Comparison of ENCODE assay signal across 9 mouse cellular contexts in the genomic region with DNA sequence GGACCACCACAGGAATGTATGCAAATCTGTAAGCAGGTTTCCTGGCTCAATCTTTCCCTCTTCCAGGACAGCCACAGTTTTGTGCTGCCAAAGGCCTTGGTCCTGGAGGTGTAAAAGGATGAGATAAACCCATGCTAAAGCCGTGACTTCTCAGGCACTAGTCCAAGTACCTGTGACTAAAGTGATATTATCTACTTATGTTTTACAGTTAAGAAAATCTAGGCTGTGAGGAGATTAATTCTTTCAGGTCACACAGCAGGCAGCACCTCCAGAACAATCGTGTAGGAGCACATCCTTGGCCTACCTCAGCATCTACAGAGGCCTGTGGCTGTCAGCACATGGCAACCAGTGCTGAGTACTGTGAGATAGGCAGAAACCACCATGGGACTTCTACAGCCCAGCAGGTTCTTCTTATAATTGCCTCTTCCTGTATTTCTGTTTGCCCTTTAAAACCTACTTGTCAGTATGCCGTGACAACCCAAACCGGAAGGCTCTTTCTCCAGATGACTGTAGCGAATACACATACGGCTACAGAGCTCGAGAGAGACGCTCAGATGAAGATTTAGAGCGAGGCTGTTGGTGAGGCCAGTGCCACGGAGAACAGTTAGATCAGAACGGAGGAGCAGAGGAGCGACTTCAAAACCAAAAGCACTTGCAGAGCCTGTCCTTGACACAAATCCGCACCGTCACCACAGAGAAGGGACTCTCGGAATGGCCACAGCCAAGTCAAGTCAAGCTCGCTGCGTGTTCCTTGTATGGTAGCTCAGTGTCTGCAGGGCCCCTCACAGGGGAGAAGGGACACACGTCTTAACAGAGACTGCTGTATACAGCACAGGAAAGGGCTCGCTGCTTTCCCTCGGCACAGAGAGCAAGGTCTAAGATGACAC. TPM values are rescaled to one million over a fixed set of nuclear protein-coding genes. Genes with fewer than 3 reads are reported as not detected.
A peak's percentile ranks its signal among the peaks of the same experiment; 100 is the strongest.
DNase-seq lines count a peak whose midpoint lies in the region; ATAC-seq and TF ChIP-seq lines count a peak whose summit lies in the region.
"Had no signal": no experiment of that assay in that cellular context is flagged by ENCODE, and none has a peak within 500 bp of the region (broad histone marks: within the 10 kb centered on the region; RNA-seq: fewer than 3 reads in every experiment).

No protein-coding gene starts in this region.

- H3K4me1 ChIP-seq in thymus, adult 2 months (replicated peaks; ENCODE audit: control insufficient read depth, insufficient read depth, low read length): peaks cover 31% of the 10 kb centered on the region

- DNase-seq in lung, postnatal 10 days: peak; percentile 13
- no peak for DNase-seq in lung, adult 18-20 months
- DNase-seq in lung, postnatal 36 days: peak; percentile 34
- peak; percentile 50 for DNase-seq in thymus, adult 2 months
- DNase-seq in cerebellum, adult 9-10 months: no peak
- no peak for DNase-seq in kidney, postnatal 4 days
- no peak for DNase-seq in frontal cortex, postnatal 14 days (ENCODE audit: low spot score in 2 of 2)

- H3K27ac ChIP-seq in thymus, adult 2 months (ENCODE audit: control insufficient read depth, insufficient read depth, low read length): peak overlapping the region; percentile 84

- TF ChIP-seq POLR2A in thymus, adult 2 months (IDR thresholded peaks at IDR 0.05; ENCODE audit: control insufficient read depth, extremely low read depth, insufficient read depth, low read length, poor library complexity): no peak

- no peaks in the 10 kb centered on the region for H3K27me3 ChIP-seq in thymus, adult 2 months (ENCODE audit: control insufficient read depth, insufficient read depth, low read length)

- no peak for TF ChIP-seq CTCF in thymus, adult 2 months (IDR thresholded peaks at IDR 0.05; ENCODE audit: borderline replicate concordance, control insufficient read depth, extremely low read depth, insufficient read depth, low read length, poor library complexity)

- no peaks in the 10 kb centered on the region for H3K36me3 ChIP-seq in thymus, adult 2 months (ENCODE audit: control insufficient read depth, insufficient read depth, low read length)

- ATAC-seq in common myeloid progenitor, adult 5-6 weeks (replicated peaks; ENCODE audit: low read depth, poor library complexity, severe bottlenecking): peak; percentile 63

- WGBS in thymus, adult 2 months: 10% methylated on average over 20 of the region's 20 CpGs

- peak overlapping the region; percentile 42 for H3K4me3 ChIP-seq in thymus, adult 2 months (ENCODE audit: control insufficient read depth, insufficient read depth, low read length)
- H3K4me3 ChIP-seq: myocyte had no signal

RNA-seq across cellular contexts. Expression of gene N4bp2l1, which starts 3.8 kb away (rescaled TPM):
- 26.4 and 31.1 TPM in 2 replicates for total RNA-seq in common myeloid progenitor, adult 5-6 weeks (2017)
- 38.1 and 39.1 TPM in 2 replicates for polyA plus RNA-seq in thymus, adult 2 months (2012; rRNA removed)

Comparison
In these comparisons a context has a peak if more than half of its experiments do, and no peak if none do; other contexts are left out.
1. DNase-seq: peak in lung, postnatal 10 days (single experiment), lung, postnatal 36 days (single experiment) and thymus, adult 2 months (single experiment); none in lung, adult 18-20 months (0 of 2), cerebellum, adult 9-10 months (single experiment), kidney, postnatal 4 days (0 of 2) and frontal cortex, postnatal 14 days (0 of 2).